Mouse (Mus musculus): Measurements from ENCODE around the gene Slc35b2.
A peak's percentile ranks its signal among the peaks of the same experiment; 100 is the strongest.

Gene Slc35b2

GRCm38 (mm10) chr17:45546941-45547340 lies 16.7 kb upstream of the Slc35b2 start:
- DNase-seq, result no peak

GRCm38 (mm10) chr17:45547461-45548190 lies 16.0 kb upstream of the Slc35b2 start:
- no peak for DNase-seq

- DNase-seq, result no peak
Measured at GRCm38 (mm10) chr17:45548541-45549512, 14.8 kb upstream of the Slc35b2 start.

GRCm38 (mm10) chr17:45549617-45550181 lies 14.0 kb upstream of the Slc35b2 start, which contains the start of gene Tmem151b:
Gene Tmem151b (minus strand): TSS chr17:45549677.
- DNase-seq, result peak; percentile 56

GRCm38 (mm10) chr17:45550253-45550652 lies 13.4 kb upstream of the Slc35b2 start:
- no peak for DNase-seq

- DNase-seq, result no peak
Measured at GRCm38 (mm10) chr17:45551249-45551796, 12.4 kb upstream of the Slc35b2 start.

- peak; percentile 73 for DNase-seq
Measured at GRCm38 (mm10) chr17:45551816-45552451, 11.7 kb upstream of the Slc35b2 start.

- DNase-seq, result no peak
Measured at GRCm38 (mm10) chr17:45553065-45553464, 10.6 kb upstream of the Slc35b2 start.

- DNase-seq, result no peak
Measured at GRCm38 (mm10) chr17:45554420-45554819, 9.3 kb upstream of the Slc35b2 start.

- DNase-seq, result peak; percentile 96
Measured at GRCm38 (mm10) chr17:45555452-45556106, 8.1 kb upstream of the Slc35b2 start, which contains the start of gene Nfkbie. Gene Nfkbie (plus strand): TSS chr17:45555703.

- no peak for DNase-seq
Measured at GRCm38 (mm10) chr17:45556107-45556489, 7.6 kb upstream of the Slc35b2 start.

GRCm38 (mm10) chr17:45556514-45557245 lies 7.0 kb upstream of the Slc35b2 start:
- no peak for DNase-seq

- no peak for DNase-seq
Measured at GRCm38 (mm10) chr17:45557246-45557824, 6.3 kb upstream of the Slc35b2 start.

- no peak for DNase-seq
Measured at GRCm38 (mm10) chr17:45557998-45558862, 5.4 kb upstream of the Slc35b2 start.

GRCm38 (mm10) chr17:45559732-45560525 lies 3.7 kb upstream of the Slc35b2 start:
- DNase-seq, result no peak

- DNase-seq, result no peak
Measured at GRCm38 (mm10) chr17:45563216-45563615, 458 bp upstream of the Slc35b2 start.

- DNase-seq, result no peak
Measured at GRCm38 (mm10) chr17:45564531-45565084, 934 bp downstream of the Slc35b2 start.

- DNase-seq, result no peak
Measured at GRCm38 (mm10) chr17:45565103-45565502, 1.4 kb downstream of the Slc35b2 start.

- DNase-seq, result no peak
Measured at GRCm38 (mm10) chr17:45566031-45566359, 2.3 kb downstream of the Slc35b2 start.

Measured in liver (tissue).